Mouse (Mus musculus) forebrain, embryonic 14.5 days (tissue): ENCODE measurements around the gene Ncoa3. TPM values are rescaled to one million over a fixed set of nuclear protein-coding genes. Genes with fewer than 3 reads are reported as not detected.
A peak's percentile ranks its signal among the peaks of the same experiment; 100 is the strongest.
"Not testable (repeated sequence)": the region's sequence is repeated elsewhere in the genome, so short reads cannot be mapped to it uniquely, and the experiment has no call there.

Experiments used
- ATAC-seq: fragments of 200-750 bp; cut with Nextera tagmentation; 2 replicates; pipeline ENCODE4 v1.8.0; 2017; ENCODE audit warnings: mild to moderate bottlenecking, moderate library complexity
- DNase-seq: peaks from one replicate; pipeline ENCODE4 v3.0.0-alpha.2; 2015; ENCODE audit warnings: low spot score
- H3K27ac ChIP-seq: fragments of 300-500 bp; sonication (generic); 2 replicates; pipeline ENCODE4 v1.5.1; 2014; ENCODE audit warnings: low read depth, mild to moderate bottlenecking, control low read depth, low read length, moderate library complexity
- H3K27me3 ChIP-seq: fragments of 300-500 bp; sonication (generic); replicated peaks from 2 replicates; pipeline ENCODE4 v1.6.1; 2014; ENCODE audit warnings: low read length, control low read depth, mixed read lengths; ENCODE audit not compliant: control insufficient read depth, insufficient read depth
- H3K36me3 ChIP-seq: fragments of 300-500 bp; sonication (generic); 2 replicates; pipeline ENCODE4 v1.6.1; 2014; ENCODE audit warnings: low read length, control low read depth; ENCODE audit not compliant: control insufficient read depth, insufficient read depth
- H3K4me1 ChIP-seq: fragments of 300-500 bp; sonication (generic); 2 replicates; pipeline ENCODE4 v1.6.1; 2014; ENCODE audit warnings: antibody characterized with exemption, low read length, control low read depth; ENCODE audit not compliant: control insufficient read depth, insufficient read depth
- H3K4me2 ChIP-seq: fragments of 300-500 bp; sonication (generic); 2 replicates; pipeline ENCODE4 v1.6.1; 2014; ENCODE audit warnings: mild to moderate bottlenecking, control low read depth, low read length
- H3K4me3 ChIP-seq: fragments of 300-500 bp; sonication (generic); 2 replicates; pipeline ENCODE4 v1.5.1; 2014; ENCODE audit warnings: low read depth, low read length, control low read depth
- H3K9ac ChIP-seq: fragments of 300-500 bp; sonication (generic); 2 replicates; pipeline ENCODE4 v1.6.1; 2014; ENCODE audit warnings: mild to moderate bottlenecking, low read length, control low read depth, moderate library complexity
- H3K9me3 ChIP-seq: fragments of 300-500 bp; sonication (generic); replicated peaks from 2 replicates; pipeline ENCODE4 v1.6.1; 2016; ENCODE audit warnings: low read length, control low read depth, mixed read lengths; ENCODE audit not compliant: control insufficient read depth
- WGBS: fragments of 180-500 bp; shearing (Covaris S2); extraction: QIAGEN DNeasy Blood & Tissue Kit; methylation state at CpG from one replicate; pipeline ENCODE4 v1.1.7; 2014; 5-methylcytosine and 5-hydroxymethylcytosine counted together
- polyA plus RNA-seq: library from polyadenylated mRNA; unstranded; fragments of >200 nt; fragmentation: Nextera tagmentation; extraction: Ambion mirVana; gene quantifications from 2 replicates; pipeline ENCODE4 v1.2.1, GENCODE M21; 2014

Ncoa3 gene
- polyA plus RNA-seq, 1 experiment from 2014 or later = 9.3 TPM

DNA sequence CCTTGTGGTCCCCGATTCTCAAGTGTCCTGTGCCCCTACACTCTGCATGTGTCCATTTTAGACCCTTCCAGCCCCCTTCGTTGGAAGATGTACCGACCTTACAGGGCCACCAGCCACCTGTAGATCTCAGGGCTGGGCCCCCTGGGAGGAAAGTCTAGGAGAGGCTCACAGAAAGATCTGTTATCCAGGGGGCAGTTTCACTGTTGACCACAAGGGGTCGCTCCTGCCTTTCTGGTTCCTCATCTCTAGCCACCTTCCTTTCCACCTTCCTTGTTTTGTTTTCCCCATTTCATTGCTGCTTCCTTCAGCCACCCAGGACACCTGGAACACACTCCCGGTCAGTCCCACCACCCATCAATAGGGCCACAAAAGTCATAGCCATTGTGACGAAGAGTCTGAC lies 92.5 kb downstream of the Ncoa3 start:
- H3K4me3 ChIP-seq, H3K9me3 ChIP-seq, H3K27me3 ChIP-seq, H3K4me2 ChIP-seq, H3K36me3 ChIP-seq, H3K9ac ChIP-seq, H3K27ac ChIP-seq, H3K4me1 ChIP-seq: not testable (repeated sequence)
- DNase-seq (peak; percentile 71), ATAC-seq (peak; percentile 32; the same call in 1 of the 2 replicates)
- 44% methylated on average over 6 of the region's 6 CpGs for WGBS

DNA sequence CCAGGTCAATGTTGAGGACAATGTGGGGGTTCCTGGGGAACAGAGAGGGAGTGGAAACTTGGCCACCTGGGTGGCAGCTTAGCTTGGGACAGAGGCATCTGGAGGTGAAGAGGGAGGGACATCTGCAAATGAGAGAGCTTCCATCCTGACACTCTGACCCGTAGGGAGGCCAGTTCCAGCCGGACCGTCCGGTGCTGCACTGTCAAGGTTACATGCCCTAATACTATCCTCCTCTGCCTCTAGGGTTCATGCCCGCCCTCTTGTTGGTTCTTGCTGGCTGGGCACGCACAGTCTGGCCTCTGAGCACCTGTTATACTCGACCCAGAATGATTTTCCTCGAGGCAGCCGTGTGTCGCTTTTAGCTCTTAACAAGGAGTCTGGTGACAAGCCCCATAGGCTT lies 93.3 kb downstream of the Ncoa3 start:
- Histone ChIP-seq H3K9me3 (no peaks in the 10 kb centered on the region), H3K4me3 (no peak overlapping the region), H3K27ac (no peak overlapping the region), H3K4me1 (no peaks in the 10 kb centered on the region), H3K27me3 (no peaks in the 10 kb centered on the region), H3K9ac (no peak overlapping the region), H3K4me2 (no peak overlapping the region), H3K36me3 (0 out of 2 replicates have a peak, but pooled peaks cover 3% of the 10 kb centered on the region)
- no peak for DNase-seq
- ATAC-seq = no peak
- WGBS = 94% methylated on average over 10 of the region's 10 CpGs

DNA sequence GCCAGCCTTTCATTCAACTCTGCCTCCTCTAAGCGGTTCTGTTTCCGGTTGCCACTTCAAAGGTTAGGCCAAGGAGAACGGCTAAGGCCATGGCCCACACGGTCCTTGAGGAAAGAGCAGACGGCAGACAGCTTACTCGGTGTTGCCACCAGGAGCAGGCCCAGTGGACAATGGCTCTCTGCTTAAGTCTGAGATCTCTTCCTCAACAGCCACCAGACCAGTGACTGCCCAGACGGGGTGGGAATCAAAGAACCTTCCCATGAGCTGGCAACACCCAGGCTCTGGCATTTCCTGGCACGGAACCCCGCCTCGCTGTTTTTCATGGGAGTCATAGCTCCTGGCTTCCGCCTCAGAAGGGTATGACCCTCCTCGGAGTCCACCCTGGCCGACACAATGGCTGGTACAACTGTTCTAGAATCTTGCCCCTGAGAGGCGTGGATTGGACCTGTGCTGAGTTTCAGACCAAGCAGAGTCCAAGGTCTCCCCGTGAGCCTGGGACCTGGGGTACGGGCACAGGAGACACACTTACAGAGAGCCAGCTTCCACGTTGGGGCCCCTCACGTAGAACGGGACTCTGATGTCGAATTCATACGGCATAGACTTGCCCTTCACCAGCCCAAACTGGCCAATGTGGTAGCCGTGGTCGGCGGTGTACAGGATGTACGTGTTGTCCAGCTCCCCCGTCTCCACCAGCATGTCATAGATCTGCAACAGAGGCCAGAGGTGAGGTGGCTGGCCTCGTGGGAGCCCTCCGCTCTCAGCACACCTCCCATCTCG lies 94.2 kb downstream of the Ncoa3 start:
- 90% methylated on average over 29 of the region's 29 CpGs for whole genome bisulfite sequencing
- ATAC-seq = no peak
- H3K9ac ChIP-seq = no peak overlapping the region
- H3K27ac ChIP-seq = no peak overlapping the region
- H3K9me3 ChIP-seq = no peaks in the 10 kb centered on the region
- no peak for DNase-seq
- H3K27me3 ChIP-seq = no peaks in the 10 kb centered on the region
- H3K4me1 ChIP-seq = no peaks in the 10 kb centered on the region
- H3K36me3 ChIP-seq = 0 out of 2 replicates have a peak, but pooled peaks cover 3% of the 10 kb centered on the region
- no peak overlapping the region for H3K4me3 ChIP-seq
- no peak overlapping the region for H3K4me2 ChIP-seq

DNA sequence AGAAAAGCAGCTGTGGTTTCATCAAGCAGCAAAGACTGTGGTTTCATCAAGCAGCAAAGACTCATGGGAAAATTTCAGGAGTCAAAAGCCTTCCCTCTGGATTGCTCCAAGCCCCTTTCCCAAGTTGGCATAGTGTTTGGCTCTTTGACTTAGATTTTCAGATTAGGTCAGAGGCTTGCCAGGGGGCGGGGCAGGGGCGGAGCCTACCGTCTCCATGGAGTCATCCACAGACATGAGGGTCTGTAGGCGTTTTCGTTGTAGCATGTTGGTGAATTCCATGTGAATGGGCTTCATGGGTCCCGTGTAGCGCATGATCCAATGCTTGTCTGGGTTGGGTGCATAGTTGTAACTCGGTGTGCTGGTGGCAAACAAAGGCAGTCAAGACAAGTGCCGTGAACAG lies 96.6 kb downstream of the Ncoa3 start:
- H3K4me3 ChIP-seq = no peak overlapping the region
- H3K27ac ChIP-seq = no peak overlapping the region
- H3K9me3 ChIP-seq = no peaks in the 10 kb centered on the region
- no peaks in the 10 kb centered on the region for H3K27me3 ChIP-seq
- 0 out of 2 replicates have a peak, but pooled peaks cover 3% of the 10 kb centered on the region for H3K36me3 ChIP-seq
- no peak overlapping the region for H3K4me2 ChIP-seq
- 86% methylated on average over 9 of the region's 9 CpGs for WGBS
- no peaks in the 10 kb centered on the region for H3K4me1 ChIP-seq
- no peak for DNase-seq
- no peak for ATAC-seq
- H3K9ac ChIP-seq = no peak overlapping the region

DNA sequence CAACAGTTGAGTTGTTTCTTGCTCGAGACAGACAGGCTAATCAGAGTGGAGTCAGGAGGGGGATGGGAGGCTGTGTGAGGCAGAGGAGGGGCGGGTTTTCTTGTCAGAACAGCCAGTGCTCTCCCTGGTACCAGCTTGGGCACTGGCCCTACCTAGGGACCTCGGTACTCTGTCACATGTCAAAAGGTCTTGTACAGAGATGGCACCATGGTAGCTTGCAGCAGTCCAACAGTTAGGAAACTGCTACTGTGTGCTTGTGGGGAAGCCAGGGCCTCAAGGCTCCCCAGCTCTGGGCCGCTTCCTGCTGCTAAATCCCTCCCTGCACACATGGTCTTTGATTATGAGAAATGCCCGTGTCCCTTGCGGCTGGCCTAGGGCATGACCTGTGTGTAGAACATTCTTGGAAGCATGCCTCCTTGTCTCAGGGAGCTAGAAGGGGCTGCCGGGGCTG lies 97.7 kb downstream of the Ncoa3 start:
- Histone ChIP-seq H3K4me3 (no peak overlapping the region), H3K27ac (no peak overlapping the region), H3K4me1 (no peaks in the 10 kb centered on the region), H3K9ac (no peak overlapping the region), H3K9me3 (no peaks in the 10 kb centered on the region), H3K4me2 (no peak overlapping the region), H3K36me3 (0 out of 2 replicates have a peak, but pooled peaks cover 3% of the 10 kb centered on the region), H3K27me3 (no peaks in the 10 kb centered on the region)
- ATAC-seq = no peak
- WGBS = 54% methylated on average over 7 of the region's 7 CpGs
- DNase-seq = no peak

DNA sequence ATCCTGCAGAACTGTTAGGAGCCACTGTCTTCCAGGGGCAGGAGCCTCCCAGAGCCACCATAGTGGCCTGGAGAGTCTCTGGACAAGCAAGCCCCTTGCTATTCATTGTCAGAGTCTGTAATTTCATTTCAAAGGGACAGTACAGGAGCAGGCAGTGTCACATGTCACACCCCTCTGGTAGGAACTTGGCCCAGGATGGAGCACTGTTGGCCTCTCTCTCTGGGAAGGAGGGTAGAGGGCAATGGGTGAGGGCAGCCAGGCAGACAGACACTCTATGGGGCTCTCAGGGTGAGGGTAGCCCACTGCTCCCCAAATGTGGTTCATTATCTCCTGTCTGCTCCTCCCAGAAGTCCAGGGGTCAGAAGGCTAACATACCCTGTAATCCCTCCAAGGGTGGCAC lies 99.2 kb downstream of the Ncoa3 start:
- Histone ChIP-seq H3K27ac (no peak overlapping the region), H3K36me3 (0 out of 2 replicates have a peak, but pooled peaks cover 3% of the 10 kb centered on the region), H3K4me2 (no peak overlapping the region), H3K9me3 (no peaks in the 10 kb centered on the region), H3K27me3 (no peaks in the 10 kb centered on the region), H3K4me3 (no peak overlapping the region), H3K4me1 (no peaks in the 10 kb centered on the region), H3K9ac (no peak overlapping the region)
- DNase-seq = no peak
- ATAC-seq = no peak

DNA sequence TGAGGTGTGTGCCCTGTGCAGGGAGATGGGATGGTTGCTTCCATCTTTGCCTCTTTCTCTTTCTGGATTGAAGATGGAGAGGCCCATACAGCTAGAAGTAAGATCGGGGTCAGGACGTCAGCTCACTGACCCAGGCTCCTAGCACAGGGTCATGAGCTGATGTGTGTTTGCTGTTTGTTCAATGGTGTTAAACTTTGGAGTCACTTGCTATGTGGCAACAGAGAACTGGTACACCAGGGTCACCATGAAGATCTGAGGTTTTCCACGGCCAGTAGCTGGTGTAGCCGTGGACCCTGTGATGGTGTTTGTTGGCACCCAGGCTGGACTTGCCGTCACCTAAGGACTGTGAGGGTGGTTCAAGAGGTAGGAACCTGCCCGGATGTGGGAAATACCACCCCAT lies 100.0 kb downstream of the Ncoa3 start:
- 97% methylated on average over 6 of the region's 6 CpGs for WGBS
- DNase-seq = no peak
- H3K27ac ChIP-seq = no peak overlapping the region

DNA sequence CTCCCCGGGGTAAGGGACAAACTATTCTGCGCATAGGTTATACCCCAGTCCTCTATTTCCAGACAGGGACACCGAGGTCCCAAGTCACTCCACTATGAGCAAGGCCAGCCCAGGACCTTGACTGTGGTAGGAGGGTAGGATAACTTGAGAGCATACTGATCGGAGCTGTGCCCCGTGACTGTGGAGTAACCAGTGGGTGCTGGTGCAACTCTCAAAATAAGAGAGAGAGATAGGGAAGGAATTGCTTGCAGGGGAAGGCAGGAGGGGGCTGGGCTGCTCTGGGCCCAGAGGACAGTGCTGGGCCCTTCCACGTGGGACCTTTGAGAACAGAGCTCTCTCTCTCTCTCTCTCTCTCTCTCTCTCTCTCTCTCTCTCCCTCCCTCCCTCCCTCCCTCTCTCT lies 103.9 kb downstream of the Ncoa3 start:
- Histone ChIP-seq H3K4me1 (peaks cover 4% of the 10 kb centered on the region; the same call in 1 of the 2 replicates), H3K27me3 (no peaks in the 10 kb centered on the region), H3K9ac (no peak overlapping the region), H3K4me2 (no peak overlapping the region), H3K36me3 (no peaks in the 10 kb centered on the region), H3K9me3 (no peaks in the 10 kb centered on the region), H3K27ac (no peak overlapping the region), H3K4me3 (no peak overlapping the region)
- WGBS = 93% methylated on average over 6 of the region's 6 CpGs
- DNase-seq = no peak
- ATAC-seq = no peak

More for the DNA sequence above, 100.0 kb downstream of the Ncoa3 start:
- no peaks in the 10 kb centered on the region for H3K4me1 ChIP-seq
- no peak overlapping the region for H3K9ac ChIP-seq
- no peak overlapping the region for H3K4me3 ChIP-seq
- H3K4me2 ChIP-seq = no peak overlapping the region
- no peak for ATAC-seq
- no peaks in the 10 kb centered on the region for H3K27me3 ChIP-seq
- H3K9me3 ChIP-seq = no peaks in the 10 kb centered on the region
- H3K36me3 ChIP-seq = no peaks in the 10 kb centered on the region

DNA sequence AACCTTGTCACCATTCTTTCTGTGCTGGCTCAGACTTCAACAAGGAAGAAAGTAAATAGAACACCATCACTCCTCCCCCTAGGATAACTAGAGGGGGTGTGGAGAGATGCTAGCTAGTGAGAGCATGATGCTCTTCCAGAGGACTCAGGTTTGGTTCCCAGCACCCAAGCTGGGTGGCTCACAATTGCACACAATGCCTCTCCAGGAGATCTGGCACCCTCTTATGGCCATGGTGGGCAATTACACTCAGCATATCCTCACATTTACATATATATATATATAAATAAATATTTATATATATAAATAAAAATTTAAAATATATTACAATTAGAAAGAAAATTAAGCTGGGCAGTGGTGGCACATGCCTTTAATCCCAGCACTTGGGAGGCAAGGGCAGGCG lies 104.4 kb downstream of the Ncoa3 start:
- H3K4me2 ChIP-seq = no peak overlapping the region
- no peak overlapping the region for H3K27ac ChIP-seq
- no peak overlapping the region for H3K9ac ChIP-seq
- DNase-seq = no peak
- H3K4me3 ChIP-seq = no peak overlapping the region
- peaks cover 4% of the 10 kb centered on the region; the same call in 1 of the 2 replicates for H3K4me1 ChIP-seq
- ATAC-seq = no peak
- H3K36me3 ChIP-seq = no peaks in the 10 kb centered on the region
- H3K9me3 ChIP-seq = no peaks in the 10 kb centered on the region
- no peaks in the 10 kb centered on the region for H3K27me3 ChIP-seq
- WGBS = 97% methylated on average over 1 of the region's 1 CpGs
